Mouse (Mus musculus) adrenal gland (tissue): Measurements from ENCODE around the gene Hoxc5.

Source experiments
- intact Hi-C: fragments of 180-260 bp; cut with DNase I; formaldehyde crosslinking; loops from one replicate; pipeline ENCODE4 v1.15.1; 2025

The Hoxc5 gene

DNA sequence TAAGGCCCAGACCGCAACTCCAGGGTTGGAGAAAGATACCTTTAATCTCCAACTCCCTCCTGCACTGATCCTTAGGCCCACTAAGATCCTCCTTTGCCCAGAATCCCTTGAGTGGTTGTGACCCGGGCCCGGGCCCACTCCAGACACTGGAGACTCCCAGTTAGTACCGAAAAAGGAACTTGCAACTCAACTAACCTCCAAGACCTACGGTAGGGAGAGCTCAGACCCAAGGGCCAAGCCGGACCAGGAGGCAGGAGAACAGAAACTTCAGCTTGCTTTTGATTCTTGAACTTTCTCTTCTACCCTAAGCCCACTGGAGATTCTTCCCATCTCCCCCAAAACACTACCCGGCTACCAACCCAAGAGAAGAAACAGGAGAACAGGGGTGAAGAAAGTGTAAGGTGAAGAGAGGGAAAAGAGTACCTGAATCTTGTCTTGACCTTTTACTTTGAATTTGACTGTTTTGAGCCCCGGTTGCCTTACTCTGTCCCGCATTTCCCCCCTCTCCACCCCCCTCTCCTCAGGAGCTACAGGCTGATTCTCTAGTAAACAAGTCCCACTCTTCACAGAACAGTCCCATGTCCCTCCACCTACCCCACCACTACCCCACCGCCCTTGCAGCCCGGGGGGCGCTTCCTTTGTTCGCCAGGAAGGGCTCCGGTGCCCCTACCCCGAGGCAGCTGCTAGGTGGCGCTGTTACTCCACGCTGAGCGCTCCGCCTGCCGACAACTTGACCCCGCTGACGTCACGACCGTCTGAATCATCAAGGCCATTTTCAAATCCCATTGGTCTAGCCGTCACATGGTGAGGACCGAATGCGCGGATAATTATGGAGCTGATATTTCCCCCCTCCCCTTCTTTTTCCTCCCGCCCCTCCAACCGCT is 1.1 kb upstream of the Hoxc5 start:
- intact Hi-C loops, result loop anchor here (5.0 kb wide), 1 partner anchor 211 kb away; no protein-coding TSS in a partner anchor

DNA sequence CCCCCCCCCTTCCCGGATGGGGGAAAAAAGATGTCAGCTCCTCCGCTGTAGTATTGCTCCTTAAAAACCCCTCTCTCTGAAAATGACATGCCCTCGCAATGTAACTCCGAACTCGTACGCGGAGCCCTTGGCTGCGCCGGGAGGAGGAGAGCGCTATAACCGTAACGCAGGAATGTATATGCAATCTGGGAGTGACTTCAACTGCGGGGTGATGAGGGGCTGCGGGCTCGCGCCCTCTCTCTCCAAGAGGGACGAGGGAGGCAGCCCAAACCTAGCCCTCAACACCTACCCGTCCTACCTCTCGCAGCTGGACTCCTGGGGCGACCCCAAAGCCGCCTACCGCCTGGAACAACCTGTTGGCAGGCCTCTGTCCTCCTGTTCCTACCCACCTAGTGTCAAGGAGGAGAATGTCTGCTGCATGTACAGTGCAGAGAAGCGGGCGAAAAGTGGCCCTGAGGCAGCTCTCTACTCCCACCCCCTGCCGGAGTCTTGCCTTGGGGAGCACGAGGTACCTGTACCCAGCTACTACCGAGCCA is 399 bp upstream of the Hoxc5 start, which contains the start of gene Hoxc10:
Gene Hoxc10 (plus strand): TSS at position 21 of the 536 bp plus-strand sequence.
- intact Hi-C loops, result loop anchor here (5.0 kb wide), 1 partner anchor 210 kb away; no protein-coding TSS in a partner anchor

DNA sequence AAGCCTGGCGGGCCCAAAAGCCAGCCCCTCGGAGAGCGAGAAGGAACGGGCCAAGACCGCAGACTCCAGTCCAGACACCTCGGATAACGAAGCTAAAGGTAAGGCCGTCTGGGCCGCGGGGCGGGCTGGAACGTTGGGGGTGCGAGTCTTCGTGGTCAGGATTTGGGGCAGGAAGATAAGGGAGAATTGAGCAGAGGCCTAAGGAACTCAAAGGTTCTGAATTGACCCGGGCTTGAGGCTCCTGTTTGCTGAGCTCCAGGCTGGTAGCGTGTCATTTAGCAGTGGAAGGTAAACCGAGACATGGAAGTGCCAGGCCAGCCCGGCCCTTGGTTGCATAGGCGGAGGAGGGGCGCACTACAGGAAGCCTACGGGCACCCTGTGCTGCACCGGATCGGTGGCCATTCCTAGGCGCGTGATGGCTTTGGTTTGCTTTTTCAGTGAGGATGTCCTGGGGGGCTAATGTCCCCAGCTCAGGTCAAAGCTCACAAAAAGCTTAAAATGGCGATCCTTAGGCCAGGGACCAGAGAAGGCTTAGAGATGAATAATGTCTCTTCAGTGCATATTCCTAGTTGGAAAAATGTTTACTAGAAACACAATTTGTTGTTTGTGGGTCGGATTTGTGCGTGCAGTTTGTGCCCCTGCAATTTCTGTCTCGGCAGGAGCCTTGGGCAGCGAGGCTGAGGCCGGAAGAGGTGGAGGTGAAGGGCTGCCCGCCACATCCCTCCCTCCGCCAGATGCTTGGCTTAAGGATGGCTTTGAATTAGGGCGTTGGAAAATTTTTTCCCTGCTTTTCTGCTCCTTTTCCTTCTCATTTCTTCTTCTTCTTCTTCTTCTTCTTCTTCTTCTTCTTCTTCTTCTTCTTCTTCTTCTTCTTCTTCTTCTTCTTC is 511 bp downstream of the Hoxc5 start:
- intact Hi-C loops, result loop anchor here (5.0 kb wide), 1 partner anchor 210 kb away; no protein-coding TSS in a partner anchor

DNA sequence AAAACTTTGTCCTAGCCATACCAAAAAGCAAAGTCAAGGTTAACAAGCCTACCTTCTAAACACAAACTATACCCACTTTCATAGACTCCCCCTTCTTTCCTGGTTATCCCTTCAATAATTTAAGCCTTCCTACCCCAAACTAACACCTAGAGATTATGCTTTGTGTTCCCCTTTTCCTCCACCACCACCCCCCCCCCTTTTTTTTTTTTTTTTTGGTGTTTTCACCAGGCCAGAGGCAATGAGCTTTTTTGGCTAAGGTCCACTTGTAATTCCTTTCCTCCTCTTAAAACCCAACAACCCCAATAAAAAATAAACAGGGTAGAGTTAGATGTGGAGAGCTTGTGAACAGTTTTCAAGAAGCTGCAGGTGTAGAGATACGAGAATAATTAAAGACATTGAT is 2.1 kb downstream of the Hoxc5 start:
- intact Hi-C loops, result loop anchor here (5.0 kb wide), 1 partner anchor 208 kb away; no protein-coding TSS in a partner anchor

DNA sequence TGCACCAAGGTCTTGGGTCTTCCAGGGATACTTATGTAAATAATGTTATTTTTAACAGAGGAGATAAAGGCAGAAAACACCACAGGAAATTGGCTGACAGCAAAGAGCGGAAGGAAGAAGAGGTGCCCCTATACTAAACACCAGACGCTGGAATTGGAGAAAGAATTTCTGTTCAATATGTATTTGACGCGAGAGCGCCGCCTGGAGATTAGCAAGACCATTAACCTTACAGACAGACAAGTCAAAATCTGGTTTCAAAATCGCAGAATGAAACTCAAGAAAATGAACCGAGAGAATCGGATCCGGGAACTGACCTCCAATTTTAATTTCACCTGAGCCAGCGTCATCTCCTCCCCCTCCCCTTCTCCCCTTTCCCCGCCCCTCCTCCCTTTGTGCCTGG is 3.5 kb downstream of the Hoxc5 start:
- intact Hi-C loops, result loop anchor here (5.0 kb wide), 1 partner anchor 208 kb away; no protein-coding TSS in a partner anchor

DNA sequence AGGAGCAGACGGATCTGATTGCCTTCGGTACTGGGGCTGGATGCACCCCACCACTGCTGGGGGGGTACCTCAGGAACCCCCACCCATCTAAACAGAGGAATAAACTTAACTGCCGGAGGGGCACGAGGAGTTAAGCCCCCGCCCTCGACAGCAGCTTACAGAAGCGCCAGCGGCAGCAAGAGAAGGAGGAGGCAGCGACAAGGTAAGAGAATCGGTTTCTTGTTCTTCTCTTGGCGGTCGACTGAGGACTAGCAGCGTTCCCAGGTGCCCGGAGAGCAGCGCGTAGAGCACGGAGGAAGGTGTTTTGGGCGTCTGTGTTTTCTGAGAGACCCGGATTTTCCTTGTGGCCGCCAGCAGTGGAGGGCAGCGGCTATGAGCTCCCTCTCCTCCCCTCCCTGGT is 5.0 kb downstream of the Hoxc5 start:
- intact Hi-C loops, result loop anchor here (5.0 kb wide), 1 partner anchor 210 kb away; no protein-coding TSS in a partner anchor

DNA sequence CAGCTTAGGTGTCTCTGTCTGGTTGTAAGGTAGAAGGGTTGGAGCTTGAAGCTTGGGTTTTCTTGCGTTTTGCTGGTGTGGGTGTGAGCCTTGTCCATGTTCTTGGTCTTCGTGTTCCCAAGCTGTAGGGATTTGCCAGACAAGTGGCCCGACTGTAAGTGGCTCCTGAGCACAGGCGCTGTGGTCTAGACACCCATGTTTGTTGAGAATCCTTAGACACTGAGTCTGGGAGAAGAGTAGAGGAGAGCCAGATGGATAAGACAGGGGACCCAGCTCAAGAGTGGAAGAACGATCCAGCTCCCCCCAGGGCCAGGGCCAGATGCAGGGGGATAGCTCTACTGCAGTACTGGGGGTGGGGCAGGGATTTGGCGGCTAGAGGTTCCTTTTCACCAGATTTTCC is 5.5 kb downstream of the Hoxc5 start:
- intact Hi-C loops, result loop anchor here (5.0 kb wide), 1 partner anchor 210 kb away; no protein-coding TSS in a partner anchor

DNA sequence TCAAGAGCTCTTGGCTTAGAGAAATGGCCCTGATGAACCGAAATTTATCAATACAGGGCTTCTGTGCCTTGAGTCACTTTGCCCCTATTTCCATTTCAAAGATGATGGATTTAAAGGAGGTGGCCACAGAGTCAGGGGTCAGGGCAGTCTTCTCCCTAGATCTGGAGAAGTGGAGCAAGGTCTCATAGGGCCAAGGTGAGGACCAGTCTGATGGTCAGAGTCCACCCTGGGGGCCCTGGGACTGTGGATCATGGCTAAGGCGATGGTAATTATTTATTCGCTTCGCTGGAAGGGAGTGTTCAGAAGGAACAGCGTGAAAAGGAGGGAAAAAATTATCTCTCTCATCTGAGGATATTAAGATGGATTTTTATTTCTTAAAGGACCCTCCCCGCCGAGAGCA is 7.8 kb downstream of the Hoxc5 start:
- intact Hi-C loops, result no loop called here

DNA sequence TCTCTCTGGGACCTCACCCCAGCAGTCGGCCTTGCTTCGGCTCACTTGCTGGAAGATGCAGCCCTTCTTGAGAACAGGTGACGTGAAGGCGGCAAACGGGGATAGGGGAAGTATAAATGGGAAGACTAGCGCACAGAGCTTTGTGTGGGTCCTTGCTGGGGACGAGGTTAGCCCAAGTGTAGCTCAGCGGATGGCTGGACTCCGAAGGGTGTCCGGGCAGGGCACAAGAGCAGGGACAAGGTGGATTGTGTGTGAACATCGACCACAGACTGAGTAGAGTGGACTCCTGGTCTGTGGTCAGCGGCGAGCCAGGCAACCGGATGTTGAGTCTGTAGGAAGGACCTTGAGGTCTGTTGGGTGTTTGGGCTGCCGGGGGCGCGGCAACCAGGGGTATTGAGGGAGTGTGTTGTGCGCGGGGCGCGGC is 8.5 kb downstream of the Hoxc5 start:
- intact Hi-C loops, result no loop called here

DNA sequence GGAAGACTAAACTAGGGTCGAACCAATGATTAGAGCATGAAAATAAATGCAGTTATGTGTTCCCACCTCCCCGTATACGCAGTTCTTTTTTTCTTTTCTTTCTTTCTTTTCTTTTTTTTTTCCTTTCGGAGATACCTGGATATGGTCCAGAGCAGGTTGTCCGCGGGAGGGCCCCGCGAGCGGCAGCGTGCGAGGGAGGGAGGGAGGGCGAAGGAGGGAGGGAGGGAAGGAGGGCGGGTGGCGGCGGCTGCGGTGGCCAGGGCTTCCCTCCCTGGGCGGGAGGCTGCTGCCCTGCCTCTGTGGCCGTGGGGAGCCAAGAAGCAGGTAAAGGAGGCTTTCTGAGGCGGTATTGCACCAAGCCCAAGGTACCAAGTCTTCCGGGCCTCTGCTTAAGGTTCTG is 8.9 kb downstream of the Hoxc5 start, which contains the start of gene Hoxc9:
Gene Hoxc9 (plus strand): TSS at position 269 of the 400 bp plus-strand sequence.
- intact Hi-C loops, result no loop called here

DNA sequence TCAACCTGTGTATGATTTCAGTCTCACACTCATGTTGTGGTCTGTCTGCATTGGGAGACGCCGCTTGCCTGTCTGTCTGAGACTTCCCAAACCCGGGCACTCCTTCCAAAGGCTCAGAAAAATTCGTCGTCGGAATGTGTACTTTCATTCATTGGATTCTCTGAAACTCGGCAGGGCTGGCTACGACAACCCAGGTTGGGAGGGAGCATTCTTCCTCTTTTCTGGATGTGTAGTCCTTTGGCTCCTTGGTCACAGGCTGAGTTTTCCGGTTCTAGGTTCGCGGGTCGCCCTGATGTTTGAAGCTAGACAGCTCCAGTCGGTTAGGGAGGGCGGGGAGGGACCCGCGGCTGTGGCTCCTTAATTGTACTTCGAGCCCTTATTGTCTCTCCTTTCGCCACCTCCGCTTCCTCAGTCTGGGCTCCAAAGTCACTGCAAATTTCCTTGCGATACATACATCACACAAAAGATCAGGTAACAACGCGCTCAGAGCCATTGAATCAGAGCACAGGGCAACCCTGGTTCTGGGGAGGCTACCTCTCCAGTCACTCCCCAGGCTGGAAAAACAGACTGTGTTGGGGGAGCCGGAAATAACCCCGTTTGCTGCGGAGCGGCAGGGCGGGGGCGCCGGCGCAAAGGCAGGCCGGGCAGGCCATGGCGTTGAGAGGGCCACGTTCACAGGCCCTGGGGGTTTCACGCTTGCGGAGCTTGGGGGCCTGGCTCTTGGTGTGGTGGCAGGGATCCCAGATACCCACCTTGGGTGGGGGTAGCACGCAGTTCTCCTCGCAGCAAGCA is 9.6 kb downstream of the Hoxc5 start:
- intact Hi-C loops, result no loop called here

DNA sequence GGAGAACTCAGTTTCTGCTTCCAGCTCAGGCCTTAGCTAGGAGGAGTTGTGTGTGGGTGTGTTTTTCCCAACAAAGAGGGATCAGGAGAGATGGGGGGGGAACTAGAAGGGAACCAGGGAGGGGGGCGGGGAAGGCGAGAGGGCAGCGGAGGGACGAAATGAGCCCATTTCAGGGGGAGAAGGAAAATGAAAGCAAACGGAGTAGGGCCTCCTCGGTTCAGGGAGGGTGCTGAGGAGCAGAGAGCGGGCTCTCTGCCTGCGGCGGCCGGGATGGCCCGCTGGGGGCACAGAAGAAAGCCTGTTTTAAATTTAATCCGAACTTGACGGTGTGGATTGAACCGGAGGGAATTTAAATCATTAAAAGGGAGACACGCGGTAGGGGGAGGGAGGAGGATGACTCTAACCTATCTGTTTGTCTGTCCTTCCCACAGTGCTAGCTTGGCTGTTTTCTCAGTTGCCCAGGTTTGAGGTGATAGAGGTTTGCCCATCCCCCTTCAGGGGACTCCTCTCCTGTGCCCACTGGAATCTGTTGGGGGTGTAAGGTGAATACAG is 10.3 kb downstream of the Hoxc5 start:
- intact Hi-C loops, result no loop called here

DNA sequence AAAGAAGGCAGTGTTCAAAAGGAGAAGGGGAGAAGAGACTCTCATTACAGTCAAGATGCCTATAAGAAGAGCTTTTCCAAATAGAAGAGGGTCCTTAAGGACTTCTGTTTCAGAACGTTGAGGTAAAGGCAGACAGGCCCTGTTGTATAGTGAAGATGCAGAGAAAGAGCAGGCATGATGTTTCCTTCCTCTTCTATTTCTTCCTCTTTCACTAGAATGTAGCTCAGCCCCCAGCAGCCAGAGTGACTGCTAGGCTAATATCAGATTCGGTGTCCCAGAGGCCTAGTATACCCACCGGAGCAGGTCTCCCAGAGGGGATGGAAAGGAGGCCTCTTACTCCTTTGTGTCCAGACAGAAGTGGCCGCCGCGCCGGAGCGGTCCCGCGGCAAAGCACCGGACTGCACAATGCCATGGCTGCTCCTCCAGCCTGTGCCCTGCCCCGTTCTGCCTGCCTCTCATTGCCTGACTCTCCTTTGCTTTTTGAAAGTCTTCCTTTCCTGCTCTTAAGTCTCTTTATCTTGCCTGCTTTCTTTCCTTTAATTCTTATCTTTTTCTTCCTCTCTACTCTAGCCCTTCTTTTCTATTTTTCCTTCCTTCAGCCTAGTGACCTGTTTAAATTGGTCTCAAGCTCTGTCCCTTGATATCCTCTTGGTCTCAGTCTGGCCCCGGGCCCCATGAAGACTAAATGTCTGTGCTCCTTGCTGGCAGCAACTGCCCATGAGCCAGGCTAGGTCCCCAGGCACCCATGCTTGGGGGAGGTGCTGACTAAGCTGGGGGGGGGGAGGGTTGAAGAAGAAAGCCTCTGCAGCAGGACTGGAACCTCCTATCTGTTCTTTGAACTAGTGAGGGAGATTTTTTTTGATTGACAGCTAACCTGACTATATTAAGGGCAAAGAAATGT is 11.6 kb downstream of the Hoxc5 start:
- intact Hi-C loops, result no loop called here

DNA sequence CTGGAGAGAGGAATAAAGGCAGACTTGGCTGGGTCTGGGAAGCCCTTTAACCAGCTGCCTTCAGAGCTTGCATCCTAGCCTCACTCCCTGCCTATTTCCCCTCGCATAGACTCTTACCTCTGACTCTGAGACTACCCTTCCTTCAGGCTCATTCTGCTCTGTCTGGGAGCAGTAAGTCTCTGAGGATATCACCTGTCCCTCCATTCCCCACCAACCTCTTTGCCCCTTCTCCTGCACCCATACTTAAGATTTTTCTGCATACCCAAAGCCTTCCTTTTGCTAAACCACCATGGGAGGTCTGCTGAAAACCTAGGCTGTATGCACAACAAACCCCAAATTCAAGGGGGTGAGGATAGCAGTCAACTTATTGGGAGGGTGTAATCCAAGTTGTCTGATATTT is 12.7 kb downstream of the Hoxc5 start:
- intact Hi-C loops, result loop anchor here (10.0 kb wide), 1 partner anchor 335 kb away; the partner anchor contains the start of gene Gpr84

DNA sequence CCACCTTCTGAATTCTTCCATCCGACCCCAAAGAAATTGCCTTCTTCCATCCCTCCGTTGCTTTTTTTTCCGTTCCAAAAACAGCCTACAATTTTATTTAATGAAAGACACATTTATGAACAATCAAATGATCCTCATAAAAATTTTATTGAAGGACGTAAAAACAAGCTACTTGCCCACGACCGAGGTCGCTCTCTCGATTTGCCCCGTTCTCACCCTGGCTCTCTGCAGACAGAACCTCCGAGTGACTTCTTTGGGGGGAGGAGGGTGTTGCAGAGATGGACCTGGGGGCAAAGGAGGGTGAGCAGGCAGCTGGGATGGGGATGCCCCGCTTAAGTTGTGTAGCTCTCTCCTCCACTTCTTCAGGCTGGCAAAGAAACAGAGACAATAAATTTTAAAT is 13.1 kb downstream of the Hoxc5 start:
- intact Hi-C loops, result loop anchor here (10.0 kb wide), 1 partner anchor 334 kb away; the partner anchor contains the start of gene Gpr84

DNA sequence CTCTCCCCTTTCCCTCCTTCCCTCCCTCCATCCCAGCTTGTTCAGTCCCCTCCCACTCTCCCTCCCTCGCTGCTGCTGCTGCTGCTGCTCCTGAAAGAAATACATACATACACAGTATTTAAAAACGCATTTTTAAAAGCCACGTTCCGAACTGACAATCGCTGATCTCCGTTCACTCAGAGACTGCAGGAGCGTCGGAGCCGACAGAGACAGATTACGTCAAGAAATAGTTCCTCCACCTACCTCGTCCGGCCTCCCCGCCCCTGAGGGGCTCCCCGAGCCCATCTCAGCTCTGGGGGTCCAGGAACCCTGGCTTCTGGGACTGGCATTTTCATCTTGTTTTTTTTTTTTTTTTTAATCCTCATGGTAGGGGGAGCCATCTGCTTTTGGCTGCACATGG is 13.7 kb downstream of the Hoxc5 start:
- intact Hi-C loops, result loop anchor here (10.0 kb wide), 1 partner anchor 334 kb away; the partner anchor contains the start of gene Gpr84

DNA sequence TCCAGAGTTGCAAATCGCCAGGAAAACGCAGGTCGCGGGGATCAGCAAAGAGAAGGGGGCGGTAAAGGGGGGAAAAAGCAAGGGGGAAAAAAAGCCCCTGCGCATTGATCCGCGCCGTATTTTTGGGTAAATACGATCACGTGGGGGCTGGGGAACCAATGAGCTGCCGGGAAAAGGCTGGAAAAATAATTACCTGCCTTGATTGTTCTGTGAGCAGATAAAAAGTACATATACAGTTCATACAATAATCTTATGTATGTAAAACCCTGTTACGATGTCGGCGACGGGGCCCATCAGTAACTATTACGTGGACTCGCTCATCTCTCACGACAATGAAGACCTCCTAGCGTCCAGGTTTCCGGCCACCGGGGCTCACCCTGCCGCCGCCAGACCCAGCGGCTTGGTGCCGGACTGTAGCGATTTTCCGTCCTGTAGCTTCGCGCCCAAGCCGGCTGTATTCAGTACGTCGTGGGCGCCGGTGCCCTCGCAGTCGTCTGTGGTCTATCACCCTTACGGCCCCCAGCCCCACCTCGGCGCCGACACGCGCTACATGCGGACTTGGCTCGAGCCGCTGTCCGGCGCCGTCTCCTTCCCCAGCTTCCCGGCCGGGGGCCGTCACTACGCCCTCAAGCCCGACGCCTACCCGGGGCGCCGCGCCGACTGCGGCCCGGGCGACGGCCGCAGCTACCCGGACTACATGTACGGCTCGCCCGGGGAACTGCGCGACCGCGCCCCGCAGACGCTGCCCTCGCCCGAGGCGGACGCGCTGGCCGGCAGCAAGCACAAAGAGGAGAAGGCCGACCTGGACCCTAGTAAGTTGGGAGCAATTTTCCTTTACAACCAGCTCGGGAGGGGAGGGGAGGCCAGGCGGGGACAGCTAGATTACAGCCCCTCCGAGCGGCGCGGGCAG is 14.4 kb downstream of the Hoxc5 start:
- intact Hi-C loops, result loop anchor here (10.0 kb wide), 1 partner anchor 333 kb away; the partner anchor contains the start of gene Gpr84

DNA sequence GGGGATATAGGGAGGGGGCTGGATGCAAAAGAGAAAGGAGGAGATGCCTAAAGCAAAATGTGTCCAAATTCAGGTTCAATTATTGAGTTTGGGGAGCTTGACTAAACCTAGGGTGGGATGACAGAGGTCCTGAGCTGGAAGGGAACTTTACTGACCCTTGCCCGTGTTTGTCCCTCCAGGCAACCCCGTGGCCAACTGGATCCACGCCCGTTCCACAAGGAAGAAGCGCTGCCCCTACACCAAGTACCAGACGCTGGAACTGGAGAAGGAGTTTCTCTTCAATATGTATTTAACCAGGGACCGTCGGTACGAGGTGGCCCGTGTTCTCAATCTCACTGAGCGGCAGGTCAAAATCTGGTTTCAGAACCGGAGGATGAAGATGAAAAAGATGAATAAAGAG is 16.5 kb downstream of the Hoxc5 start:
- intact Hi-C loops, result loop anchor here (10.0 kb wide), 1 partner anchor 331 kb away; the partner anchor contains the start of gene Gpr84
